Mouse (Mus musculus) large intestine, adult 2 months (tissue): ENCODE measurements around the gene Rps15. TPM values are rescaled to one million over a fixed set of nuclear protein-coding genes. Genes with fewer than 3 reads are reported as not detected.
A peak's percentile ranks its signal among the peaks of the same experiment; 100 is the strongest.

Source experiments
- DNase-seq: peaks from one replicate; pipeline ENCODE4 v3.0.0-alpha.2; 2012; ENCODE audit warnings: low read depth, low spot score
- WGBS: fragments of 180-500 bp; shearing (Covaris S2); methylation state at CpG from one replicate; pipeline ENCODE4 v1.1.7; 2018; 5-methylcytosine and 5-hydroxymethylcytosine counted together
- polyA plus RNA-seq: library from polyadenylated mRNA; depleted of rRNA; stranded (reverse); fragments of >200 nt; gene quantifications from 2 replicates; pipeline ENCODE4 v1.2.3, GENCODE M21; 2012

Gene Rps15
- polyA plus RNA-seq, 1 experiment, result 1,622 TPM

- 36% methylated on average over 20 of the region's 20 CpGs for WGBS
- DNase-seq, result no peak
Measured at GRCm38 (mm10) chr10:80282481-80283441, 9.5 kb upstream of the Rps15 start.

GRCm38 (mm10) chr10:80285222-80286070 is 6.8 kb upstream of the Rps15 start:
- no peak for DNase-seq
- WGBS, result 72% methylated on average over 10 of the region's 15 CpGs

- WGBS, result 50% methylated on average over 12 of the region's 12 CpGs
- no peak for DNase-seq
Measured at GRCm38 (mm10) chr10:80288097-80288496, 4.2 kb upstream of the Rps15 start.

- WGBS, result 38% methylated on average over 8 of the region's 8 CpGs
- no peak for DNase-seq
Measured at GRCm38 (mm10) chr10:80288657-80289056, 3.6 kb upstream of the Rps15 start.

- 14% methylated on average over 14 of the region's 14 CpGs for WGBS
- no peak for DNase-seq
Measured at GRCm38 (mm10) chr10:80293325-80293724, 1.1 kb downstream of the Rps15 start.

- no peak for DNase-seq
- WGBS, result 68% methylated on average over 4 of the region's 4 CpGs
Measured at GRCm38 (mm10) chr10:80294311-80294710, 2.1 kb downstream of the Rps15 start.

GRCm38 (mm10) chr10:80294788-80295303 is 2.6 kb downstream of the Rps15 start:
- no peak for DNase-seq
- 47% methylated on average over 7 of the region's 7 CpGs for WGBS

GRCm38 (mm10) chr10:80295618-80296425 is 3.6 kb downstream of the Rps15 start, which contains the start of gene Apc2:
TSS of gene Apc2 (plus strand) at chr10:80295977.
- DNase-seq, result peak; percentile 46
- WGBS, result 8% methylated on average over 26 of the region's 26 CpGs

GRCm38 (mm10) chr10:80296824-80297223 is 4.6 kb downstream of the Rps15 start:
- 91% methylated on average over 5 of the region's 5 CpGs for WGBS
- no peak for DNase-seq

GRCm38 (mm10) chr10:80297526-80298133 is 5.4 kb downstream of the Rps15 start:
- 59% methylated on average over 8 of the region's 8 CpGs for WGBS
- DNase-seq, result no peak

- WGBS, result 13% methylated on average over 26 of the region's 26 CpGs
- no peak for DNase-seq
Measured at GRCm38 (mm10) chr10:80298571-80299281, 6.5 kb downstream of the Rps15 start.

GRCm38 (mm10) chr10:80299301-80299700 is 7.0 kb downstream of the Rps15 start:
- WGBS, result 25% methylated on average over 15 of the region's 15 CpGs
- DNase-seq, result no peak

GRCm38 (mm10) chr10:80299824-80300223 is 7.6 kb downstream of the Rps15 start:
- DNase-seq, result no peak
- WGBS, result 63% methylated on average over 10 of the region's 10 CpGs

- WGBS, result 43% methylated on average over 11 of the region's 11 CpGs
- no peak for DNase-seq
Measured at GRCm38 (mm10) chr10:80300672-80301181, 8.5 kb downstream of the Rps15 start.

- 74% methylated on average over 10 of the region's 10 CpGs for WGBS
- no peak for DNase-seq
Measured at GRCm38 (mm10) chr10:80301256-80302081, 9.2 kb downstream of the Rps15 start.

GRCm38 (mm10) chr10:80302082-80302355 is 9.8 kb downstream of the Rps15 start:
- 54% methylated on average over 5 of the region's 5 CpGs for WGBS
- DNase-seq, result no peak

GRCm38 (mm10) chr10:80302471-80302881 is 10.2 kb downstream of the Rps15 start:
- 10% methylated on average over 9 of the region's 9 CpGs for WGBS
- no peak for DNase-seq
